Mouse (Mus musculus): ENCODE data around the gene Ceacam18.

GRCm38 (mm10) chr7:43690118-43690517 lies 55.6 kb downstream of the Ceacam18 start, which contains the start of gene Klk14:
- no peak for TF ChIP-seq CTCF (IDR thresholded peaks at IDR 0.05; ENCODE audit: borderline replicate concordance, insufficient read depth, low read length)
- no peak for TF ChIP-seq POLR2A (IDR thresholded peaks at IDR 0.05; ENCODE audit: low read depth, low read length)

Data from embryonic fibroblast, embryonic 13.5 days (primary cell).